Mouse (Mus musculus) embryonic facial prominence, embryonic 15.5 days (tissue): Measurements from ENCODE around the gene Foxn2. TPM values are rescaled to one million over a fixed set of nuclear protein-coding genes. Genes with fewer than 3 reads are reported as not detected.

ENCODE experiments used
- ATAC-seq: fragments of 200-750 bp; cut with Nextera tagmentation; 2 replicates; pipeline ENCODE4 v1.8.0; 2017; ENCODE audit warnings: low read depth, moderate TSS enrichment; ENCODE audit not compliant: insufficient number of reproducible peaks, low FRiP score, low TSS enrichment
- H3K27ac ChIP-seq: fragments of 300-500 bp; sonication (generic); replicated peaks from 2 replicates; pipeline ENCODE4 v1.5.1; 2015; ENCODE audit warnings: mild to moderate bottlenecking, inconsistent platforms
- H3K27me3 ChIP-seq: fragments of 300-500 bp; sonication (generic); 2 replicates; pipeline ENCODE4 v1.6.1; 2015; ENCODE audit warnings: inconsistent platforms
- H3K36me3 ChIP-seq: fragments of 300-500 bp; sonication (generic); 2 replicates; pipeline ENCODE4 v1.6.1; 2015; ENCODE audit warnings: mild to moderate bottlenecking, inconsistent platforms
- H3K4me1 ChIP-seq: fragments of 300-500 bp; sonication (generic); 2 replicates; pipeline ENCODE4 v1.6.1; 2015; ENCODE audit warnings: inconsistent platforms
- H3K4me2 ChIP-seq: fragments of 300-500 bp; sonication (generic); replicated peaks from 2 replicates; pipeline ENCODE4 v1.6.1; 2015; ENCODE audit warnings: mild to moderate bottlenecking, inconsistent platforms
- H3K4me3 ChIP-seq: fragments of 300-500 bp; sonication (generic); replicated peaks from 2 replicates; pipeline ENCODE4 v1.5.1; 2015; ENCODE audit warnings: mild to moderate bottlenecking, inconsistent platforms
- H3K9ac ChIP-seq: fragments of 300-500 bp; sonication (generic); 2 replicates; pipeline ENCODE4 v1.6.1; 2015; ENCODE audit warnings: inconsistent platforms
- H3K9me3 ChIP-seq: fragments of 300-500 bp; sonication (generic); replicated peaks from 2 replicates; pipeline ENCODE4 v1.6.1; 2016; ENCODE audit warnings: inconsistent platforms
- WGBS: fragments of 180-500 bp; shearing (Covaris S2); methylation state at CpG from one replicate; pipeline ENCODE4 v1.1.7; 2015; 5-methylcytosine and 5-hydroxymethylcytosine counted together
- polyA plus RNA-seq: library from polyadenylated mRNA; unstranded; fragments of >200 nt; fragmentation: Nextera tagmentation; extraction: Ambion mirVana; gene quantifications from 2 replicates; pipeline ENCODE4 v1.2.1, GENCODE M21; 2015

Foxn2 gene
- polyA plus RNA-seq, 1 experiment from 2014 or later: 14.9 TPM

GRCm38 (mm10) chr17:88494121-88494771 lies 53.7 kb downstream of the Foxn2 start:
- Histone ChIP-seq H3K4me3 (no peak overlapping the region), H3K9me3 (peaks cover 5% of the 10 kb centered on the region; the same call in 1 of the 2 replicates), H3K27me3 (no peaks in the 10 kb centered on the region), H3K36me3 (peaks cover 14% of the 10 kb centered on the region), H3K4me1 (0 out of 2 replicates have a peak, but pooled peaks cover 5% of the 10 kb centered on the region), H3K9ac (no peak overlapping the region), H3K27ac (no peak overlapping the region), H3K4me2 (no peak overlapping the region)
- WGBS: 53% methylated on average over 14 of the region's 14 CpGs
- ATAC-seq: no peak

- no peak overlapping the region for H3K4me3 ChIP-seq
- peaks cover 5% of the 10 kb centered on the region; the same call in 1 of the 2 replicates for H3K9me3 ChIP-seq
- no peak overlapping the region for H3K9ac ChIP-seq
- 0 out of 2 replicates have a peak, but pooled peaks cover 5% of the 10 kb centered on the region for H3K4me1 ChIP-seq
- no peaks in the 10 kb centered on the region for H3K27me3 ChIP-seq
- ATAC-seq: no peak
- H3K36me3 ChIP-seq: peaks cover 16% of the 10 kb centered on the region
- H3K4me2 ChIP-seq: no peak overlapping the region
- no peak overlapping the region for H3K27ac ChIP-seq
- WGBS: 77% methylated on average over 10 of the region's 10 CpGs
Measured at GRCm38 (mm10) chr17:88494772-88495132, 54.2 kb downstream of the Foxn2 start.

GRCm38 (mm10) chr17:88498090-88498682 lies 57.7 kb downstream of the Foxn2 start:
- no peak overlapping the region for H3K4me3 ChIP-seq
- 89% methylated on average over 5 of the region's 5 CpGs for WGBS
- H3K4me2 ChIP-seq: no peak overlapping the region
- H3K9ac ChIP-seq: no peak overlapping the region
- no peaks in the 10 kb centered on the region for H3K27me3 ChIP-seq
- ATAC-seq: no peak
- 0 out of 2 replicates have a peak, but pooled peaks cover 5% of the 10 kb centered on the region for H3K4me1 ChIP-seq
- H3K9me3 ChIP-seq: no peaks in the 10 kb centered on the region
- no peak overlapping the region for H3K27ac ChIP-seq
- H3K36me3 ChIP-seq: peaks cover 5% of the 10 kb centered on the region; the same call in 1 of the 2 replicates

GRCm38 (mm10) chr17:88504056-88504455 lies 63.5 kb downstream of the Foxn2 start:
- H3K36me3 ChIP-seq: peaks cover 5% of the 10 kb centered on the region; the same call in 1 of the 2 replicates
- H3K27me3 ChIP-seq: no peaks in the 10 kb centered on the region
- no peaks in the 10 kb centered on the region for H3K9me3 ChIP-seq
- no peak overlapping the region for H3K27ac ChIP-seq
- 93% methylated on average over 13 of the region's 13 CpGs for WGBS
- H3K4me3 ChIP-seq: no peak overlapping the region
- no peak overlapping the region for H3K9ac ChIP-seq
- ATAC-seq: no peak
- no peak overlapping the region for H3K4me2 ChIP-seq
- peaks cover 14% of the 10 kb centered on the region for H3K4me1 ChIP-seq

- ATAC-seq: no peak
- Histone ChIP-seq H3K4me3 (no peak overlapping the region), H3K27ac (no peak overlapping the region), H3K9me3 (no peaks in the 10 kb centered on the region), H3K9ac (no peak overlapping the region), H3K27me3 (no peaks in the 10 kb centered on the region), H3K36me3 (no peaks in the 10 kb centered on the region), H3K4me2 (no peak overlapping the region), H3K4me1 (peaks cover 15% of the 10 kb centered on the region)
- WGBS: 27% methylated on average over 10 of the region's 10 CpGs
Measured at GRCm38 (mm10) chr17:88505275-88505723, 64.8 kb downstream of the Foxn2 start.

- H3K4me2 ChIP-seq: no peak overlapping the region
- no peak overlapping the region for H3K9ac ChIP-seq
- H3K27ac ChIP-seq: no peak overlapping the region
- no peaks in the 10 kb centered on the region for H3K36me3 ChIP-seq
- no peak for ATAC-seq
- no peaks in the 10 kb centered on the region for H3K9me3 ChIP-seq
- no peak overlapping the region for H3K4me3 ChIP-seq
- WGBS: 90% methylated on average over 15 of the region's 15 CpGs
- H3K4me1 ChIP-seq: peaks cover 17% of the 10 kb centered on the region
- no peaks in the 10 kb centered on the region for H3K27me3 ChIP-seq
Measured at GRCm38 (mm10) chr17:88505941-88506340, 65.4 kb downstream of the Foxn2 start.

GRCm38 (mm10) chr17:88507376-88507775 lies 66.9 kb downstream of the Foxn2 start:
- H3K27ac ChIP-seq: no peak overlapping the region
- no peaks in the 10 kb centered on the region for H3K27me3 ChIP-seq
- H3K4me3 ChIP-seq: no peak overlapping the region
- H3K4me2 ChIP-seq: no peak overlapping the region
- ATAC-seq: no peak
- no peak overlapping the region for H3K9ac ChIP-seq
- no peaks in the 10 kb centered on the region for H3K36me3 ChIP-seq
- WGBS: 87% methylated on average over 10 of the region's 10 CpGs
- H3K9me3 ChIP-seq: no peaks in the 10 kb centered on the region
- H3K4me1 ChIP-seq: peaks cover 19% of the 10 kb centered on the region

GRCm38 (mm10) chr17:88508846-88509508 lies 68.5 kb downstream of the Foxn2 start:
- H3K27me3 ChIP-seq: no peaks in the 10 kb centered on the region
- ATAC-seq: peak; percentile 37
- no peaks in the 10 kb centered on the region for H3K36me3 ChIP-seq
- no peaks in the 10 kb centered on the region for H3K9me3 ChIP-seq
- H3K4me1 ChIP-seq: peaks cover 19% of the 10 kb centered on the region
- 32% methylated on average over 12 of the region's 12 CpGs for WGBS
- H3K27ac ChIP-seq: 0 out of 2 replicates have a peak overlapping the region, but pooled peaks have one; percentile 28
- H3K9ac ChIP-seq: no peak overlapping the region
- peak overlapping the region; percentile 34; the same call in 1 of the 2 replicates for H3K4me2 ChIP-seq
- no peak overlapping the region for H3K4me3 ChIP-seq

GRCm38 (mm10) chr17:88509999-88510398 lies 69.5 kb downstream of the Foxn2 start:
- 80% methylated on average over 3 of the region's 3 CpGs for WGBS
- no peak overlapping the region for H3K27ac ChIP-seq
- H3K4me3 ChIP-seq: no peak overlapping the region
- H3K4me1 ChIP-seq: peaks cover 18% of the 10 kb centered on the region
- ATAC-seq: no peak
- H3K9me3 ChIP-seq: no peaks in the 10 kb centered on the region
- no peak overlapping the region for H3K4me2 ChIP-seq
- no peaks in the 10 kb centered on the region for H3K27me3 ChIP-seq
- no peaks in the 10 kb centered on the region for H3K36me3 ChIP-seq
- no peak overlapping the region for H3K9ac ChIP-seq

- H3K4me3 ChIP-seq: no peak overlapping the region
- no peaks in the 10 kb centered on the region for H3K27me3 ChIP-seq
- H3K4me2 ChIP-seq: no peak overlapping the region; the same call in 1 of the 2 replicates
- 0 out of 2 replicates have a peak, but pooled peaks have one; percentile 44 for ATAC-seq
- H3K36me3 ChIP-seq: no peaks in the 10 kb centered on the region
- no peaks in the 10 kb centered on the region for H3K9me3 ChIP-seq
- no peak overlapping the region for H3K9ac ChIP-seq
- peak overlapping the region; percentile 63; the same call in 1 of the 2 replicates for H3K27ac ChIP-seq
- H3K4me1 ChIP-seq: peaks cover 12% of the 10 kb centered on the region; the same call in 1 of the 2 replicates
- 8% methylated on average over 10 of the region's 10 CpGs for WGBS
Measured at GRCm38 (mm10) chr17:88511095-88511551, 70.6 kb downstream of the Foxn2 start.

GRCm38 (mm10) chr17:88516477-88516876 lies 76.0 kb downstream of the Foxn2 start:
- no peaks in the 10 kb centered on the region for H3K27me3 ChIP-seq
- H3K4me1 ChIP-seq: no peaks in the 10 kb centered on the region
- no peak overlapping the region for H3K4me2 ChIP-seq
- no peaks in the 10 kb centered on the region for H3K36me3 ChIP-seq
- no peaks in the 10 kb centered on the region for H3K9me3 ChIP-seq
- no peak overlapping the region for H3K9ac ChIP-seq
- H3K27ac ChIP-seq: no peak overlapping the region
- no peak for ATAC-seq
- WGBS: 76% methylated on average over 7 of the region's 7 CpGs
- H3K4me3 ChIP-seq: no peak overlapping the region
